Mouse (Mus musculus) embryo, embryonic 10.5 days (tissue): ENCODE data around the gene Stab2.

Source experiments
- DNase-seq: peaks from one replicate; pipeline ENCODE4 v3.0.0-alpha.2; 2015; ENCODE audit warnings: low spot score

Stab2 gene

DNA sequence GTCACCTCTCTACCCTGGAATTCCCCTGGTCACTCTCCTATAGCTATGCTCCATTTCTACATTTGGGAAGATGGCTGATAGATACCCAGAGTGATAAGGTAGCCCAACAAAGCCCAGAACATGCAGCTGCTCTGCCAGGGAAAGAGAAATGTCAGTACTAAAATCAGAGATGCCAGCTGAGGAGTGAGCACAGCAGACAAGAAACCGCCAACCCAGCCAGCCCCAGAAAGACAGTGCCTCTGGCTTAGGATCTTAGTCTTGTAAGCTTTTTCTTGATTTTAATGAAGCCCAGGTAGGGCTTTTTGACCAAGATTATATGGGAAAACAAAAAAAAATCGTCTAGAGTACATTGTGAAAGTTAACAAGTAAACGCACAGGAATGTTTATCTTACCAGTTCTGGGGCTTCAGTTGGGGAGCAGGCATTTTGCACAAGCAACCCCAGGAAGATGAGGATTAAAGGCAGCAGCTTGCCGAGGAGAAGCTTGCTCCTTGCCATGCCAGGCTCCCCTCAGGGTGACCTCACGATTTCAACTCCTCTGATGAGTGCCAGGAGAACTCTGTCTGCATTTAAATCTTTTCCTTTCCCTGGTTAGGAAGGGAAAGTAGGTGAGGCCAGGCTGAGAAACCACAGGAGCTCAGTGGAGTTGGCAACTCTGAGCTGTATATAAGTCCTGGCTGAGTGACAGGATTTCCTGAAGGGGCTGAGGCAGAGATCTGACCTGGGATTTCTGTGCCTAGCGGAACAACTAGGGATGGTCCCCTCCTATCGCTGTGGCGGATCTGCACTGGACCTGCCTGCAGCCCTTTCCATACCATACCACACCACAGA is at the start of gene Stab2:
Gene Stab2, minus strand, starts transcription at position 641 of the 830 bp plus-strand sequence.
- DNase-seq, result no peak

DNA sequence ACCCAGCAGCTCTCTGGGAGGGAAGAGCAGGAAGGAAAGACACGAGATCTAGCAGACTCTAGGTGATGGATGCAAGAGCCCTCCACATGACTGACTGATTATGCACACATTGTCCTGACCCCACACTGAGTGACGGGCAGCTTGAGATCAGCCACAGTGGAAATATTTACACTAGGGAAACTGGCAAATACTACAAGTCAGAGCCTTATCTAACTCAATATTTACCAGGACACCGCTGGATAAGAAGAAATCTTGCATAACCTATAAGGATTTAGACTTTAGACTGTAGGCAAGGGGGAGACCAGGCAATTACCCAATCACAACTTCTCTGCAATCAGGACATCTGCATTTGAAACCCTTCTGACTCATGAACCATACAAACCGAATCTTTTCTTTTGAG is 43.9 kb upstream of the Stab2 start:
- DNase-seq, result no peak

DNA sequence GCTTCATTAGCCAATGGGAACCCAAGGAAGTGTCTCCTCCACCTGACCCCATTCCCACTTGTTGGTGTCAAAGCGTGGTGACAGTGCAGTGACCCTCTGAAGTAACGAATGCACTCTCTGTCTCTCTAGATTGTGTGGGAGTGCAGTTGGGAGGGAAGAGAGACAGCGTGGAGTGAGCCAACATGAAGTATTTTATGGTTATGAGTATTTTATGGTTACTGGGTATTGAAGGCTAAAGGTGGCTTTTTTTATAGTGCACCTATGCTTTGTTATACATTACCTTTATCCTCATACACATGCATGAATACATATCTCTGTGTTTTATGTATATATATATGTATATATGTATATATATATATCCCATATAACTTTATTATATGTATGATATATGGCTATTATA is 41.4 kb upstream of the Stab2 start:
- DNase-seq, result no peak

GRCm38 (mm10) chr10:87046931-87047468 is 39.2 kb upstream of the Stab2 start:
- peak; percentile 27 for DNase-seq

GRCm38 (mm10) chr10:87046469-87046868 is 38.6 kb upstream of the Stab2 start:
- DNase-seq, result peak; percentile 55

GRCm38 (mm10) chr10:87045273-87045672 is 37.4 kb upstream of the Stab2 start:
- no peak for DNase-seq

GRCm38 (mm10) chr10:87041265-87041664 is 33.4 kb upstream of the Stab2 start:
- no peak for DNase-seq

DNA sequence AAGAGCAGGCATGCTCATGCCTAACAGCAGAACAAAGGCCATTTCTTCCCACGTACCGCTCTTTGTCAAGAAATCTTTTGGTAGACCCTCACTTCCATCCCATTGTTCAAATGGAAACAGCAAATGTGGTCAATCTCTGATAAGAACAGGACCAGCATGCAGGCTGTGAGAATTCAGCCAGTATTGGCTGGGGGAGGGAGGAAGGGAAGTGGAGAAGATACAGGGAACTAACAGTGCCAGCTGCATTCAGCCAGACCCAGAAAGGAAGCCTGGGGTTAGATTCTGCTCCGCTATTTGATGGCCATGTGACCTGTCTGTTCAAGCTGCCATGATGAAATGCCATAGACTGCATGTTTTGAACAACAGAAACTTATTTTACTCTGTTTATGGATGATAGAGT is 32.0 kb upstream of the Stab2 start:
- no peak for DNase-seq

DNA sequence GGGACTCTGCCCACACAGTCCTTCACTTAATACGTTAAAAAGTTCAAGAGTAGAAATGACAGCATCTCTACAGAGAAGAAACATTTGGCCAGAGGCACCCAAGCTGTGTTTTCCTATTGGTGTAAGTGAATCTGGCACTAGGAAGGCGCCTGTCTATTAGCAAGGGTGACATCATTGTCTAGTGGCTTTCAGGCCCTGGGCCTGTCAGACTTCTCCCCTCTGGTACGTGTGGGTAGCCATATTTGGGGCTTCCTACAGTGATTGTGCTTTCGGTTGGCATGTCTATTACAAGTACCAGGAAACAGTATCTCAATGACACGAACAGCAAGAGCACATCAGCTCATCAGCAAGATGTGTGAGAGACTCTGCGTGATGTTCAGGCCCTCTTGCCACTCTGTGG is 31.5 kb upstream of the Stab2 start:
- DNase-seq, result no peak

DNA sequence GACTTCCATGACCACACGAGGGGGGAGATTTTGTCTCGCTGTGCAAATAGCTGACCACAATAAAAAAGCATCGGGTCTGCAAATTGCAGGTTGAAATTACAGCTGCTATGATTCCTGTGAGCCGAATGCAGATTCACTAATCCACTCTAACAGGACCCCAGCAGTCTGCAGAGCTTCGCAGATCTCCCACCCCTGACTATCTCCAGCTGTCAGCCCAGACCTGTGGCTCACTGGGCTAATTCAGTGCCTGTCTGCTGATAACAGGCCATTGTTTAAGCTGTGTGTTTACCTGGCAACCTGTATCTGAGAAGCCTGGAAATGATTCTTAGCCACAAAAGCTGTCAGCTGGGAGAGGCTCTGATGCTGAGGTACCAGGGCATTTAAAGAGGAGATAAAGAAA is 29.2 kb upstream of the Stab2 start:
- no peak for DNase-seq

- peak; percentile 40 for DNase-seq
Observed at GRCm38 (mm10) chr10:87036271-87036703, 28.5 kb upstream of the Stab2 start.

GRCm38 (mm10) chr10:87035866-87036265 is 28.0 kb upstream of the Stab2 start:
- peak; percentile 37 for DNase-seq

GRCm38 (mm10) chr10:87032768-87033167 is 24.9 kb upstream of the Stab2 start:
- DNase-seq, result no peak

- peak; percentile 96 for DNase-seq
Observed at GRCm38 (mm10) chr10:87024884-87025283, 17.1 kb upstream of the Stab2 start.

- DNase-seq, result peak; percentile 54
Observed at GRCm38 (mm10) chr10:87020711-87021110, 12.9 kb upstream of the Stab2 start.

DNA sequence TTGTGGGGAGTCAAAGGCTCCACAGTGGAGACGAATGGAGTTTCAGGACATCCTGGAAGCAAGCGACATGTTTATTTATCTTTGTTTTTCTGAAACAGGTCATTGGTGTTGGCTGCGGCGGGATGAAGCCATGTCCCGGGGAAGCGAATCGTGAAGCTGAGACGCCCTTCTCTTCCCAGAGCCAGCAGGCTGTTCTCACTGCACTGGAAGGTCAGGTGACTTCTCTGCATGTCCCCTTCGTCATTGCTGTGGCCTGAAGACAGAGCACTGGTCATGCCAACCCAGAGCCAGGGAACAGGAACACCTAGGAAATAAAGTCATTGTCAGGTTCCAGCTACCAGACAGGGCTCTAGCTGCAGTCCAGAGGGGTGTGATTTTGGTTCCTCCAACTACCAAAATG is 11.1 kb upstream of the Stab2 start:
- no peak for DNase-seq

DNA sequence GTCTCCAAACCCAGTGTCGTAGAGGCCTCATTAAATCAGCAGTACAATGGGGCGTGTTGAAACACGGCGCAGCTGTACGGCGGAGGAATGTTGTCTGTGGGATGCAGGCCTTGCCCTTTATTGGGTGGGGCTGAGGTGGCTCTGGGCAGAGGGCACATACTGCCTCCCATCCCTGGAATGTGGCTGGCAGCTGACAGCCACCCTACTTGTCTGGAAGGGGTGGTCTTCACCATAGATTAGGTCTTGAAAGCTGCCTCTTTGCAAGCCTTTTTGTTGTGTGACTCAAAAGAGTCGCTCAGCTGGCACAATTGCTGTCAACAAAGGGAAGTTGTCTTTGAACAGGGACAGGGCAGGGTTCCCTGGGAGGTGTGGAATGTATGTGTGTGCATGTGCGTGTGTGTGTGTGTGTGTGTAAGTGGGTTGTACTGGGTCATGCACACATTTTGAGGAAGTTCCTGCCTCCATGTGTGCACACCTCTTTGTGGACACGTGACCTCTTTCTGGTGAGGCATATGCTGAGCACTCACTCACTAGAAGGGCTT is 8.4 kb upstream of the Stab2 start:
- peak; percentile 55 for DNase-seq

GRCm38 (mm10) chr10:87015403-87015802 is 7.6 kb upstream of the Stab2 start:
- no peak for DNase-seq

DNA sequence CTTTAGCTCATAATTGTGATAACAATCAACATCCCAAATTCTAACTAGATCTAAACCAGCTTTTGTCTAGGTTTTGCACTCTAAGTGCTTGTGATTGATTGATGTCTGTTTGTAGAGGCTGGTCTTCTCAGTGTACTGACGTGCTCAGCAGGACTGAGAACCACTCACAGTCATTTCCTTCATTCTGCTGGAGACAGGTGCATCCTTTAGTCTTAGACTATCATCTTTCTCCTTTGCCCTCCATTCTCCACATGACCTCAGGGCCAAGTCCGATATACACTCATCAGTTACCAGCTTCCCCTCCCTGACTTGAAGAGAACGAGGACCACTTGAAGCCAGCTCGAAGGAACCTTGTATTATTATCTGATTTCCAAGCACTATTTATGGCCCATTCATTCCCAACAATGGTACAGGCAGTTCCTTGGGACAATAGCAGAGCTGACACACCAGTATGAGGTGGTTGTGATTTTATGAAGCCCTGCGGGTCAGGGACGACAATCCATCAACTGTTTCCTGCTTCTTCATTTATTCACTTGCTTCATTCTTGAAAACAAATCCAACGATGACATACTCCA is 6.7 kb upstream of the Stab2 start:
- no peak for DNase-seq

GRCm38 (mm10) chr10:87012087-87012486 is 4.3 kb upstream of the Stab2 start:
- DNase-seq, result no peak

DNA sequence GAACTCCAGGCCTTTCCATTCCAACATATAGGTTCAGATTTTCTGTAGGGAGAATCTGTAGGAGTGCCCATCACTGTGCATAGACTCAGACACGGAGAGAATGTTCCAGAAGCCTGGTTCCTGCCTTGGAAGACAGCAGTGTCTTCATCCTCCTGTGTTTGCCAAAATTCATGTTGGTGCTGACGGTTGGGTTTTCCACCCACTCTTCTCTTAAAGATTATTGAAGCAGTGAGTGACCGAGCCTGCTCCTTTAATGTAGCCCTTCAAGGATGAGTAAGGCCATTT is 332 bp upstream of the Stab2 start:
- no peak for DNase-seq

GRCm38 (mm10) chr10:86992238-86992976 is 15.4 kb downstream of the Stab2 start:
- DNase-seq, result no peak

- DNase-seq, result peak; percentile 15
Observed at GRCm38 (mm10) chr10:86990666-86991065, 17.2 kb downstream of the Stab2 start.
